Mouse (Mus musculus): ENCODE data around the gene Il31ra. TPM values are rescaled to one million over a fixed set of nuclear protein-coding genes. Genes with fewer than 3 reads are reported as not detected.

Il31ra gene
- polyA plus RNA-seq, 1 experiment, result not detected

GRCm38 (mm10) chr13:112540616-112541015 is 53.5 kb downstream of the Il31ra start:
- no peak overlapping the region for H3K4me3 ChIP-seq (ENCODE audit: low read depth, low read length)
- no peaks in the 10 kb centered on the region for H3K36me3 ChIP-seq (ENCODE audit: control insufficient read depth, insufficient read depth, low read length)
- TF ChIP-seq POLR2A (IDR thresholded peaks at IDR 0.05; ENCODE audit: low read depth, low read length), result no peak
- H3K4me1 ChIP-seq (ENCODE audit: control insufficient read depth, insufficient read depth, insufficient read length, low read length), result no peaks in the 10 kb centered on the region
- no peak overlapping the region for H3K27ac ChIP-seq (ENCODE audit: insufficient read depth, low read depth, low read length)
- 49% methylated on average over 3 of the region's 3 CpGs for WGBS
- no peaks in the 10 kb centered on the region for H3K27me3 ChIP-seq (ENCODE audit: control insufficient read depth, insufficient read depth, low read length)

- Histone ChIP-seq H3K27ac (ENCODE audit: insufficient read depth, low read depth, low read length) (no peak overlapping the region), H3K36me3 (ENCODE audit: control insufficient read depth, insufficient read depth, low read length) (no peaks in the 10 kb centered on the region), H3K4me3 (ENCODE audit: low read depth, low read length) (no peak overlapping the region), H3K27me3 (ENCODE audit: control insufficient read depth, insufficient read depth, low read length) (no peaks in the 10 kb centered on the region), H3K4me1 (ENCODE audit: control insufficient read depth, insufficient read depth, insufficient read length, low read length) (no peaks in the 10 kb centered on the region)
- WGBS, result 87% methylated on average over 7 of the region's 7 CpGs
- TF ChIP-seq POLR2A (IDR thresholded peaks at IDR 0.05; ENCODE audit: low read depth, low read length) (no peak), CTCF (IDR thresholded peaks at IDR 0.05; ENCODE audit: extremely low read depth, insufficient read length, insufficient replicate concordance, low read depth, low read length) (no peak)
Observed at GRCm38 (mm10) chr13:112537065-112537464, 57.1 kb downstream of the Il31ra start.

GRCm38 (mm10) chr13:112536611-112537010 is 57.5 kb downstream of the Il31ra start:
- WGBS, result 57% methylated on average over 4 of the region's 4 CpGs
- Histone ChIP-seq H3K36me3 (ENCODE audit: control insufficient read depth, insufficient read depth, low read length) (no peaks in the 10 kb centered on the region), H3K4me1 (ENCODE audit: control insufficient read depth, insufficient read depth, insufficient read length, low read length) (no peaks in the 10 kb centered on the region), H3K4me3 (ENCODE audit: low read depth, low read length) (no peak overlapping the region), H3K27me3 (ENCODE audit: control insufficient read depth, insufficient read depth, low read length) (no peaks in the 10 kb centered on the region), H3K27ac (ENCODE audit: insufficient read depth, low read depth, low read length) (no peak overlapping the region)
- TF ChIP-seq POLR2A (IDR thresholded peaks at IDR 0.05; ENCODE audit: low read depth, low read length), result no peak
- TF ChIP-seq CTCF (IDR thresholded peaks at IDR 0.05; ENCODE audit: extremely low read depth, insufficient read length, insufficient replicate concordance, low read depth, low read length), result no peak

- WGBS, result 63% methylated on average over 9 of the region's 9 CpGs
Observed at GRCm38 (mm10) chr13:112533556-112533955, 60.6 kb downstream of the Il31ra start.

GRCm38 (mm10) chr13:112532235-112532634 is 61.9 kb downstream of the Il31ra start:
- no peak overlapping the region for H3K4me3 ChIP-seq (ENCODE audit: low read depth, low read length)
- TF ChIP-seq POLR2A (IDR thresholded peaks at IDR 0.05; ENCODE audit: low read depth, low read length) (no peak), CTCF (IDR thresholded peaks at IDR 0.05; ENCODE audit: extremely low read depth, insufficient read length, insufficient replicate concordance, low read depth, low read length) (no peak)
- no peak overlapping the region for H3K27ac ChIP-seq (ENCODE audit: insufficient read depth, low read depth, low read length)
- WGBS, result 86% methylated on average over 6 of the region's 6 CpGs
- H3K27me3 ChIP-seq (ENCODE audit: control insufficient read depth, insufficient read depth, low read length), result no peaks in the 10 kb centered on the region
- H3K4me1 ChIP-seq (ENCODE audit: control insufficient read depth, insufficient read depth, insufficient read length, low read length), result no peaks in the 10 kb centered on the region
- no peaks in the 10 kb centered on the region for H3K36me3 ChIP-seq (ENCODE audit: control insufficient read depth, insufficient read depth, low read length)

More at GRCm38 (mm10) chr13:112533556-112533955, 60.6 kb downstream of the Il31ra start:
- Histone ChIP-seq H3K4me1 (ENCODE audit: control insufficient read depth, insufficient read depth, insufficient read length, low read length) (no peaks in the 10 kb centered on the region), H3K36me3 (ENCODE audit: control insufficient read depth, insufficient read depth, low read length) (no peaks in the 10 kb centered on the region), H3K4me3 (ENCODE audit: low read depth, low read length) (no peak overlapping the region), H3K27ac (ENCODE audit: insufficient read depth, low read depth, low read length) (no peak overlapping the region), H3K27me3 (ENCODE audit: control insufficient read depth, insufficient read depth, low read length) (no peaks in the 10 kb centered on the region)
- no peak for TF ChIP-seq CTCF (IDR thresholded peaks at IDR 0.05; ENCODE audit: extremely low read depth, insufficient read length, insufficient replicate concordance, low read depth, low read length)
- TF ChIP-seq POLR2A (IDR thresholded peaks at IDR 0.05; ENCODE audit: low read depth, low read length), result no peak

GRCm38 (mm10) chr13:112529893-112530292 is 64.3 kb downstream of the Il31ra start:
- Histone ChIP-seq H3K4me3 (ENCODE audit: low read depth, low read length) (no peak overlapping the region), H3K4me1 (ENCODE audit: control insufficient read depth, insufficient read depth, insufficient read length, low read length) (no peaks in the 10 kb centered on the region), H3K27ac (ENCODE audit: insufficient read depth, low read depth, low read length) (no peak overlapping the region), H3K36me3 (ENCODE audit: control insufficient read depth, insufficient read depth, low read length) (no peaks in the 10 kb centered on the region), H3K27me3 (ENCODE audit: control insufficient read depth, insufficient read depth, low read length) (no peaks in the 10 kb centered on the region)
- TF ChIP-seq POLR2A (IDR thresholded peaks at IDR 0.05; ENCODE audit: low read depth, low read length) (no peak), CTCF (IDR thresholded peaks at IDR 0.05; ENCODE audit: extremely low read depth, insufficient read length, insufficient replicate concordance, low read depth, low read length) (peak; percentile 92; the same call in 1 of the 2 replicates)
- 10% methylated on average over 3 of the region's 3 CpGs for WGBS

GRCm38 (mm10) chr13:112527186-112527585 is 67.0 kb downstream of the Il31ra start:
- Histone ChIP-seq H3K4me3 (ENCODE audit: low read depth, low read length) (no peak overlapping the region), H3K36me3 (ENCODE audit: control insufficient read depth, insufficient read depth, low read length) (no peaks in the 10 kb centered on the region), H3K27me3 (ENCODE audit: control insufficient read depth, insufficient read depth, low read length) (no peaks in the 10 kb centered on the region), H3K27ac (ENCODE audit: insufficient read depth, low read depth, low read length) (no peak overlapping the region), H3K4me1 (ENCODE audit: control insufficient read depth, insufficient read depth, insufficient read length, low read length) (no peaks in the 10 kb centered on the region)
- TF ChIP-seq CTCF (IDR thresholded peaks at IDR 0.05; ENCODE audit: extremely low read depth, insufficient read length, insufficient replicate concordance, low read depth, low read length) (no peak), POLR2A (IDR thresholded peaks at IDR 0.05; ENCODE audit: low read depth, low read length) (no peak)
- 20% methylated on average over 1 of the region's 1 CpGs for WGBS
